Mouse (Mus musculus) stomach, postnatal 0 days (tissue): Measurements from ENCODE around the gene Kcnn4.

Experiments used
- CTCF ChIP-seq: IDR thresholded peaks from 2 replicates; pipeline ENCODE4 v1.5.1; 2016; ENCODE audit warnings: antibody characterized with exemption, low read depth, mild to moderate bottlenecking, moderate library complexity
- EP300 ChIP-seq: optimal IDR thresholded peaks from 2 replicates; pipeline ENCODE3; 2016; ENCODE audit warnings: antibody characterized with exemption

DNA sequence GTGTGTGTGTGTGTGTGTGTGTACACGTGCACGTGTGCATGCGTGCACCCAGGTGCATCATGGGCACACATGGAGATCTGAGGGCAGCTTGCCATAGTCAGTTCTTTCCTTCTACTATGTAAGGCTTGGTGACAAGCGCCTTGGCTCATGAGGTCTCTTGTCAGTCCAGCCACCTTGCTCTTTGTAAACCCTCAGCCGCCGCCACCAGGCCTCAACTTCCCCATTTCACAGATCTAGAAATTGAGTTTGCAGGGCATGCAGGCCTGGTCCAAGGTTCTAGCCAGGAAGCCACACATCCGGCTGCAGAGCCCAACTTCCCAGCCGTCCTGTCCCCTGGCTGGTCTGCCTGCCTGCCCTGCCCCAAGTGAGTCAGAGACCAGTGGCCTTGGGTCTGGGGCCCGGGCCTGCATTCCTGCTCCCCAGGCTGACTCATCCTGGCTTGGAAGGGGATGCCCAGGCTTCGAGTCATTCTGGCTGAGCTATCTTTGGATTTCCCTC, 17.0 kb downstream of the Kcnn4 start:
- TF ChIP-seq CTCF (no peak), EP300 (no peak)
